Mouse (Mus musculus): ENCODE results near the gene Wbp2nl.
A peak's percentile ranks its signal among the peaks of the same experiment; 100 is the strongest.

Gene Wbp2nl

GRCm38 (mm10) chr15:82298764-82299561 is at the start of gene Wbp2nl:
Gene Wbp2nl (plus strand): TSS chr15:82298954.
- DNase-seq (ENCODE audit: low read depth, low spot score), result no peak

- DNase-seq (ENCODE audit: low read depth, low spot score), result no peak
Observed at GRCm38 (mm10) chr15:82251579-82251978, 47.2 kb upstream of the Wbp2nl start.

GRCm38 (mm10) chr15:82252097-82252496 is 46.7 kb upstream of the Wbp2nl start, which contains the start of gene 1500009C09Rik:
Gene 1500009C09Rik (plus strand): TSS chr15:82252397.
- DNase-seq (ENCODE audit: low read depth, low spot score), result no peak

GRCm38 (mm10) chr15:82255248-82255647 is 43.5 kb upstream of the Wbp2nl start:
- DNase-seq (ENCODE audit: low read depth, low spot score), result no peak

- peak; percentile 27 for DNase-seq (ENCODE audit: low read depth, low spot score)
Observed at GRCm38 (mm10) chr15:82255944-82256383, 42.8 kb upstream of the Wbp2nl start.

- peak; percentile 56 for DNase-seq (ENCODE audit: low read depth, low spot score)
Observed at GRCm38 (mm10) chr15:82259510-82259909, 39.2 kb upstream of the Wbp2nl start.

- peak; percentile 44 for DNase-seq (ENCODE audit: low read depth, low spot score)
Observed at GRCm38 (mm10) chr15:82266356-82266755, 32.4 kb upstream of the Wbp2nl start.

- no peak for DNase-seq (ENCODE audit: low read depth, low spot score)
Observed at GRCm38 (mm10) chr15:82268185-82268584, 30.6 kb upstream of the Wbp2nl start.

- no peak for DNase-seq (ENCODE audit: low read depth, low spot score)
Observed at GRCm38 (mm10) chr15:82268783-82269182, 30.0 kb upstream of the Wbp2nl start.

- DNase-seq (ENCODE audit: low read depth, low spot score), result peak; percentile 69
Observed at GRCm38 (mm10) chr15:82271201-82271600, 27.6 kb upstream of the Wbp2nl start.

- no peak for DNase-seq (ENCODE audit: low read depth, low spot score)
Observed at GRCm38 (mm10) chr15:82272295-82272694, 26.5 kb upstream of the Wbp2nl start.

- no peak for DNase-seq (ENCODE audit: low read depth, low spot score)
Observed at GRCm38 (mm10) chr15:82274593-82274926, 24.2 kb upstream of the Wbp2nl start, which contains the start of gene Sept3. Gene Sept3 (plus strand): TSS chr15:82274893.

- DNase-seq (ENCODE audit: low read depth, low spot score), result peak; percentile 41
Observed at GRCm38 (mm10) chr15:82274927-82275901, 23.5 kb upstream of the Wbp2nl start.

GRCm38 (mm10) chr15:82277591-82277990 is 21.2 kb upstream of the Wbp2nl start:
- no peak for DNase-seq (ENCODE audit: low read depth, low spot score)

GRCm38 (mm10) chr15:82280638-82281037 is 18.1 kb upstream of the Wbp2nl start:
- DNase-seq (ENCODE audit: low read depth, low spot score), result no peak

GRCm38 (mm10) chr15:82286157-82286556 is 12.6 kb upstream of the Wbp2nl start:
- DNase-seq (ENCODE audit: low read depth, low spot score), result no peak

GRCm38 (mm10) chr15:82290252-82290651 is 8.5 kb upstream of the Wbp2nl start:
- no peak for DNase-seq (ENCODE audit: low read depth, low spot score)

GRCm38 (mm10) chr15:82292851-82293250 is 5.9 kb upstream of the Wbp2nl start:
- DNase-seq (ENCODE audit: low read depth, low spot score), result no peak

- DNase-seq (ENCODE audit: low read depth, low spot score), result peak; percentile 36
Observed at GRCm38 (mm10) chr15:82293271-82293711, 5.5 kb upstream of the Wbp2nl start.

- peak; percentile 8 for DNase-seq (ENCODE audit: low read depth, low spot score)
Observed at GRCm38 (mm10) chr15:82294059-82294458, 4.7 kb upstream of the Wbp2nl start.

GRCm38 (mm10) chr15:82307107-82307506 is 8.4 kb downstream of the Wbp2nl start:
- DNase-seq (ENCODE audit: low read depth, low spot score), result no peak

- no peak for DNase-seq (ENCODE audit: low read depth, low spot score)
Observed at GRCm38 (mm10) chr15:82308416-82308815, 9.7 kb downstream of the Wbp2nl start.

All from embryo, embryonic 11.5 days (tissue).